Comparison of ENCODE assay signal across 7 mouse cellular contexts in genomic region chr14:8003093-8003670, GRCm38 (mm10). TPM values are rescaled to one million over a fixed set of nuclear protein-coding genes. Genes with fewer than 3 reads are reported as not detected.
DNase-seq lines count a peak whose midpoint lies in the region; ATAC-seq and TF ChIP-seq lines count a peak whose summit lies in the region.

No protein-coding gene starts in this region.

- DNase-seq in R1 (ENCODE audit: low read depth, low spot score), result peak; percentile 9
- peak; percentile 42 for DNase-seq in heart, adult 8-10 months (ENCODE audit: low spot score)
- DNase-seq in kidney, postnatal 25 days, result peak; percentile 63 to 66
- peak; percentile 40 for DNase-seq in lung, postnatal 0 days (ENCODE audit: low spot score)
- peak; percentile 79 to 82 for DNase-seq in right cerebral cortex, postnatal 10 days (ENCODE audit: low spot score in 2 of 2)

- no peak for TF ChIP-seq CTCF in lung, postnatal 0 days (IDR thresholded peaks at IDR 0.05)

- H3K27ac ChIP-seq in embryonic facial prominence, embryonic 12.5 days, result peak overlapping the region; percentile 54; the same call in 1 of the 2 replicates
- no peak overlapping the region for H3K27ac ChIP-seq in lung, postnatal 0 days (ENCODE audit: low read length)

- no peaks in the 10 kb centered on the region for H3K36me3 ChIP-seq in embryonic facial prominence, embryonic 12.5 days
- H3K36me3 ChIP-seq in lung, postnatal 0 days (ENCODE audit: insufficient read depth, low read length), result no peaks in the 10 kb centered on the region

- TF ChIP-seq EP300 in lung, postnatal 0 days (IDR thresholded peaks at IDR 0.05), result no peak

- peaks cover 30% of the 10 kb centered on the region for H3K27me3 ChIP-seq in embryonic facial prominence, embryonic 12.5 days
- H3K27me3 ChIP-seq in lung, postnatal 0 days (replicated peaks; ENCODE audit: insufficient read depth, low read length), result 0 out of 2 replicates have a peak, but pooled peaks cover 8% of the 10 kb centered on the region

- under 1% methylated on average over 23 of the region's 23 CpGs for WGBS in embryonic facial prominence, embryonic 12.5 days
- 1% methylated on average over 23 of the region's 23 CpGs for WGBS in lung, postnatal 0 days

- H3K9ac ChIP-seq in embryonic facial prominence, embryonic 12.5 days, result peak overlapping the region; percentile 63
- H3K9ac ChIP-seq in lung, postnatal 0 days (replicated peaks; ENCODE audit: low read depth), result peak overlapping the region; percentile 8; the same call in 1 of the 2 replicates

- no peaks in the 10 kb centered on the region for H3K9me3 ChIP-seq in embryonic facial prominence, embryonic 12.5 days
- no peaks in the 10 kb centered on the region for H3K9me3 ChIP-seq in lung, postnatal 0 days (ENCODE audit: low read length)

- peak overlapping the region; percentile 78 for H3K4me2 ChIP-seq in embryonic facial prominence, embryonic 12.5 days (replicated peaks)
- peak overlapping the region; percentile 88 for H3K4me2 ChIP-seq in lung, postnatal 0 days (replicated peaks; ENCODE audit: low read depth, low read length)

- peak overlapping the region; percentile 66 for H3K4me3 ChIP-seq in embryonic facial prominence, embryonic 12.5 days
- H3K4me3 ChIP-seq in lung, postnatal 0 days (ENCODE audit: low read depth, low read length), result peak overlapping the region; percentile 43

- H3K4me1 ChIP-seq in embryonic facial prominence, embryonic 12.5 days, result peaks cover 22% of the 10 kb centered on the region; the same call in 1 of the 2 replicates
- H3K4me1 ChIP-seq in lung, postnatal 0 days (ENCODE audit: insufficient read depth, low read depth, low read length), result peaks cover 3% of the 10 kb centered on the region; the same call in 1 of the 2 replicates

- peak; percentile 45 for ATAC-seq in CD4-positive, CD25-positive, alpha-beta regulatory T cell, adult 4 months
- 0 out of 2 replicates have a peak, but pooled peaks have one; percentile 7 for ATAC-seq in embryonic facial prominence, embryonic 12.5 days (ENCODE audit: insufficient number of reproducible peaks, insufficient read depth, low FRiP score, low TSS enrichment)
- ATAC-seq in lung, postnatal 0 days, result peak; percentile 11; the same call in 1 of the 2 replicates

RNA-seq across cellular contexts. Expression of gene Abhd6, which starts 0.5 kb away (rescaled TPM):
- 10 to 100 TPM; 31.1 to 32.8 TPM for polyA plus RNA-seq in CD4-positive, CD25-positive, alpha-beta regulatory T cell, adult 4 months (2017; shearing (Covaris generic))
- 21.4 and 22.0 TPM in 2 replicates for polyA plus RNA-seq in embryonic facial prominence, embryonic 12.5 days (2016; fragmentation: Nextera tagmentation; extraction: Ambion mirVana)
- 10 to 100 TPM; 11.0 to 14.3 (median 12.2) TPM for total RNA-seq in heart, adult 8-10 months (2022)
- polyA plus RNA-seq in lung, postnatal 0 days (2015; fragmentation: Nextera tagmentation; extraction: Ambion mirVana), result 10.8 and 11.9 TPM in 2 replicates

RNA-seq across cellular contexts. Expression of gene Dnase1l3, which starts 8.8 kb away (rescaled TPM):
- 1 to 10 TPM; 4.6 to 8.5 TPM for polyA plus RNA-seq in CD4-positive, CD25-positive, alpha-beta regulatory T cell, adult 4 months (2017; shearing (Covaris generic))
- 0.09 TPM in 1 of 2 replicates, not detected in the other for polyA plus RNA-seq in embryonic facial prominence, embryonic 12.5 days (2016; fragmentation: Nextera tagmentation; extraction: Ambion mirVana)
- under 1 TPM in 3 of 4 experiments, not detected in 1; 0.06 to 0.17 (median 0.11) TPM for total RNA-seq in heart, adult 8-10 months (2022)
- 0.02 and 0.07 TPM in 2 replicates for polyA plus RNA-seq in lung, postnatal 0 days (2015; fragmentation: Nextera tagmentation; extraction: Ambion mirVana)

RNA-seq across cellular contexts. Expression of gene Gm45521, which starts 46.1 kb away (rescaled TPM):
- polyA plus RNA-seq in CD4-positive, CD25-positive, alpha-beta regulatory T cell, adult 4 months (2017; shearing (Covaris generic)), result not detected
- not detected in 2 replicates for polyA plus RNA-seq in embryonic facial prominence, embryonic 12.5 days (2016; fragmentation: Nextera tagmentation; extraction: Ambion mirVana)
- not detected for total RNA-seq in heart, adult 8-10 months (2022)
- polyA plus RNA-seq in lung, postnatal 0 days (2015; fragmentation: Nextera tagmentation; extraction: Ambion mirVana), result not detected in 2 replicates

Comparison
In these comparisons a context has a peak if more than half of its experiments do, and no peak if none do; other contexts are left out.
1. DNase-seq: peak in every context shown above with its lines; median percentile 80 in right cerebral cortex, postnatal 10 days; 64 in kidney, postnatal 25 days; 42 in heart, adult 8-10 months; 40 in lung, postnatal 0 days; 9 in R1.